Mouse (Mus musculus): ENCODE results near the gene Cdh12. TPM values are rescaled to one million over a fixed set of nuclear protein-coding genes. Genes with fewer than 3 reads are reported as not detected.
"Not testable (repeated sequence)": the region's sequence is repeated elsewhere in the genome, so short reads cannot be mapped to it uniquely, and the experiment has no call there.

The Cdh12 gene
- total RNA-seq, 2 experiments from 2014 or later, result 43.4 to 50.5 TPM

DNA sequence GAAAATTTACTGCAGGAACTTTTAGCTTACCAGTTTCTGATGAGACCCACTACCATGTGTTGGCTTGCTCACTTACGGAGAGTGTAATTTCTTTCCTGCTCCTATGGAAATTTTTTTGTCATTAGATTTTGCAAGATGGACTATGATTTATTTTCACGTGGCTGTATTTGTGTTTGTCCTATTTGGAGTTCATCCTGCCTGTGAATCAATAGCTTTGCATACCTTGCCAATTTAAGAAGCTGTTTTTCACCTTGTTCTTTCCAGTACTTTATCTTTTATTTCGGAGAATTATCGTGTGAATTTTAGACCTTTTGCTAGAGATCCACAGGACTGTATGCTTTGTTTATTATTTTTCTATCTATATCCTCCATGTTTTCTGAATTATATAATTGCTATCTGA, 551.5 kb downstream of the Cdh12 start:
- intact Hi-C loops (cut with DNase I), result no loop called here
- DNase-seq (ENCODE audit: extremely low spot score in 1 of 2, low spot score in 2 of 2), result no peak

DNA sequence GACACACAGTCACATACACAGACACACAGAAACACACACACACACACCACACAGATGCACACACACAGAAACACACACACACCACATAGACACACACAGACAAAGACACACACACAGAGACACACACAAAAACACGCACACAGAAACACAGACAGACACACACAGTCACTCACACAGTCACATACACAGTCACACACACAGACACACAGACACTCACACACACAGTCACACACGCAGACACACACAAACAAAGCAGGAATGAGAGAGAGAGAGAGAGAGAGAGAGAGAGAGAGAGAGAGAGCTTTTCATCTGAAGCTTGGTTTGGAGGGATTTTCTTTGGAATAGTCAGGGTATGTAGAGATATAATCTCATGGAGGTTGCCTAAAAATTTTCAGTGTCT, 558.9 kb downstream of the Cdh12 start:
- intact Hi-C loops (cut with DNase I), result no loop called here

DNA sequence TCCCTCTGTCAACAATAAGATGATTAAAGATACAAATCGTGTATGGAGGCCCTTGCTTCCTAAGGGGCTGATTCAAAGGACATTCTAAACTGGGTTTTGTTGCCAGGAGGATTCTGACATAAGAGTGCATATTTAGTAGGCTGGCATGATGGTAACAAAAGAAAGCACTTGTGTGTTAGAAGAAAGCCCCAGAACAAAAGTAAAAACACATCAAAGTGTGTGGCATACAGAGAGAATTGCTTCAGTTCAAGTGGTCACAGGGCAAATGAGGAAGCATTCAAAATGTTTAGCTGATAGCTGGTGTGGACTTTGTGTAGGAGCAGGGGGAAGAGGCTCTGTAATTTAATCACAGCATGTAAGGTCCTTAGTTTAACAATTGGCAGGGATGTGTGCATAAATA, 559.4 kb downstream of the Cdh12 start:
- DNase-seq (ENCODE audit: extremely low spot score in 1 of 2, low spot score in 2 of 2), result no peak
- intact Hi-C loops (cut with DNase I), result no loop called here

More for the DNA sequence above, 558.9 kb downstream of the Cdh12 start:
- DNase-seq (ENCODE audit: extremely low spot score in 1 of 2, low spot score in 2 of 2), result no peak

DNA sequence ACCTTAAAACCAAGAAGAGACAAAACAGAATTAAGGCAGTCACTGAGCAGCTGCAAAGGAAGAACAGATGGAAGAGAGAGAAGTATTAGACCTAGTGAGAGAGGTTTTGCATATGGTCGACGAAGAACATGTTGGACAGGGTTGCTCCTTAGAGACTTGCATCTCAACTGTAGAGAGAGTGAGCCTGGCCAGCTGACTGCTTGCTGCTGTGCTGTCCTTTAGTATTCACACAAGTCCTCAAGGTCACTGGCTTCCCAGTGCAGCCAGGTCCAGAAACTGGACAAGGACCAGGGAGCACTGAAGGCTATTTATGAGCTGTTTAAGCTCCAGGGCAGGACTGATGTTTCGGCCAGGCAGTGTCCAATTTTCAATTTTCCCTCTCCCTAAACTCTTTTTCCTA, 559.9 kb downstream of the Cdh12 start:
- intact Hi-C loops (cut with DNase I), result no loop called here
- DNase-seq (ENCODE audit: extremely low spot score in 1 of 2, low spot score in 2 of 2), result no peak

DNA sequence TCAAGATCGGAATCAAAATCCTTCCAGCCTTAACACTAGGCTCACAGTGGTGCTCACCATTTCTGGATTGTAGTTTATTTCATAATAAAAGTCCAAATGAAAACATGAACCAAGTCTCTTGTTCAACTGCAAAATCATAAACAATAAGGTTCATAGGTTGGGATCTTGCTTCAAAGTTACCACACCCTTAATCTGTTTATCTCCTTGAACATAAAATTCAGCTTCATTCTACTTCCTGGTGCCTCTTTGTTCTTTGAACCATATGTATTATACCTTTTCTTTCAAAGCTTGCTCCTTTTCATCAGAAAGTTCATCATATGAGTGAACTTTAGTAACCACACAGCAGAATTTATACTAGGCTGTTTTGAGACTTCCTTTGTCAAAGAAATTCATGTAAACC, 614.6 kb downstream of the Cdh12 start:
- intact Hi-C loops (cut with DNase I), result no loop called here

DNA sequence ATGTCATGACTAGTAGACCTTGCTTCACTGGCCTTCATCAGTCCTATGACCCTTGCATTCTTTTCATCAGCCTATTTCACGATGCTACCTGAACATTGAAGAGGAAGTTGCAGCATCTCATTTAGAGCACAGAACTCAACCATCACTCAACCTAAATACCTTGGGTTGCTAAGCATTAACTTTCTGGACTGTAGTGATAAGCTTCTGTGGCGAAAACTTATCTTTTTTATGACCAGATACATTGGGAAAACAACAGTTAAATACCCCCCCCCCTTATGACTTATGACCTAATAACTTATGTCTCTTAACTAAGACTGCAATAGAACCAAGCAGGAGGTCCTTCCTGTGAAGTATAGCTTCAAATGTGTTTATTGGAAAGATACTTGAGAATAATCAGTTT, 620.2 kb downstream of the Cdh12 start:
- intact Hi-C loops (cut with DNase I), result no loop called here
- no peak for DNase-seq (ENCODE audit: extremely low spot score in 1 of 2, low spot score in 2 of 2)

More for the DNA sequence above, 614.6 kb downstream of the Cdh12 start:
- no peak for DNase-seq (ENCODE audit: extremely low spot score in 1 of 2, low spot score in 2 of 2)

DNA sequence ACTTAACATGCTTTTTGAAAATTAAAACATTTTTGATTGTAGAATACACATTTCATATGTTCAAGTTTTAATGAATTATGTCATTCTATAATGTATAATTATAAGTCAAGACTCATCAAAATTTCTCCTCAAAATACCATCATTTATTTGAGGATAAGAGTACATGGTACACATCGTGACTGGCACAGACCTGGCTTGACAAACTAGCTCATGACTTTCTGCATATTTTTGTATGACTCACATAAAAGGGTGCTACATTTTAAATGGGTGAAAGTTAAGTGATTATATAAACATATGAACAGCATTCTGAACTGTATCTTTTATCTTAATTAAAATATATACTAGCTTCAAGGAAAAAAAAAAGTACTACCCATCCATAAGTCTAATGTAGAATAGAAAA, 643.8 kb downstream of the Cdh12 start:
- intact Hi-C loops (cut with DNase I), result no loop called here
- no peak for DNase-seq (ENCODE audit: extremely low spot score in 1 of 2, low spot score in 2 of 2)

DNA sequence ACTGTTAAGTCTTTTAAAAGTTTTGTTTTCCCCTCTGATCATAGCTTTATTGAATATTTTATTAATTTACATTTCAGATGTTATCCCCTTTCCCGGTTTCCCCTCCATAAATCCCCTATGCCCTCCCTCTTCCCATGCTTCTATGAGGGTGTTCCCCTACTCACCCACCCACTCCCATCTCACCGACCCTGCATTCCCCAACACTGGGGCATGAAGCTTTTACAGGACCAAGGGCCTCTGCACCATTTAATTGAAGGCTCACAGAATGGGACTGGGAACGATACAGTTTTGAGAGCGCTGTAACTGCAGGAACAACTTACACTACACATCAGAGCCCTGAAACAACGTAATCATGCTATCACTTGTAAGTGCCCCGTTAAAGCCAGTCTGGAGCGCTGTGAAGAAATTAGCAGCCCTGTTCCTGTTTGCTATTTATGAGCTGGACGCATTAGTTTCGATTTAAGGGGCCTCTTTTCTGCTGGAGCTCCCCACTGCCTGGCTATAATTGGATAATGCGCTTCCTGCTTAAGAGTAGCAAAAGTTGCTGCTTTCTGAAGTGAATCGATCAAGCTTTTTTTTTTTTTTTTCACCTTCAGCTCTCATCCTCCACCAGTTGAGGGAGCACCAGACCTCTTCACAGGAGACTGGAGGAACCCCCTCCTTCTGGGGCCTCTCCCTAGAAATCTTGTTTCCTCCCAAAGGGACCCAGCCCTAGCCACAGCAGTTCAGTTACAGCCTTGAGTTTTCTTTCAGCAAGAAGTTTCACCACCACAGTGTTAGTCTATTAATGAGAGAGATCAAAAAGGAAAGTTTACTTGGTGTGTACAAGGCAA, 660.2 kb downstream of the Cdh12 start:
- intact Hi-C loops (cut with DNase I), result loop anchor here (5.0 kb wide), 1 partner anchor 298 kb away; no protein-coding TSS in a partner anchor
- DNase-seq (ENCODE audit: extremely low spot score in 1 of 2, low spot score in 2 of 2), result no peak

DNA sequence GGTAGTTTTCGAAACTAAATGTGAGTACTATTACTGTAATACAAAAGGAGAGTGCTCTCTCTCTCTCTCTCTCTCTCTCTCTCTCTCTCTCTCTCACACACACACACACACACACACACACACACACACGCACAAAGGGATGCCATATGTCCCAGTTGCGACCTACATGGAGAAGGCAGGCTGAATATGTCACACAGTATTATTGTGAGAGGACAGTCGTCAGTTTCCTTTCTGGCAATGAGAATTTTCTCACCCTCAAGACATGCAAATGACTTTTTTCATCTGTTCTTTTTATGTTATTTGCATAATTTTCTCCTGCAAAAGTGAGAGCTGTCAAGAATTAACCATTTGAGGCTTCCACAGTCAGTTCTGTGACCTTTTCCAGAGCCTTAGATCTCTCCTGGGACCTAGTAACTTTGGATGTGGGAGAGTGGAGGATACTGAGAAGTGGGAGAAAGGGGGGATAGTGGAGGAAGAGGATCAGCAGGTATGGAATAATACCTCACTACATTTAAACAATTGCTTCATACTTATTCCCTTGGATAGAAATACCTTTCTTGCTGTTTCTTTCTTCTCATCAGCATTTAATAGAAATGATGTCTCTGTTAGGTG, 660.9 kb downstream of the Cdh12 start:
- intact Hi-C loops (cut with DNase I), result loop anchor here (5.0 to 10.0 kb wide), 3 partner anchors 287 to 405 kb away; no protein-coding TSS in a partner anchor
- DNase-seq (ENCODE audit: extremely low spot score in 1 of 2, low spot score in 2 of 2), result no peak

DNA sequence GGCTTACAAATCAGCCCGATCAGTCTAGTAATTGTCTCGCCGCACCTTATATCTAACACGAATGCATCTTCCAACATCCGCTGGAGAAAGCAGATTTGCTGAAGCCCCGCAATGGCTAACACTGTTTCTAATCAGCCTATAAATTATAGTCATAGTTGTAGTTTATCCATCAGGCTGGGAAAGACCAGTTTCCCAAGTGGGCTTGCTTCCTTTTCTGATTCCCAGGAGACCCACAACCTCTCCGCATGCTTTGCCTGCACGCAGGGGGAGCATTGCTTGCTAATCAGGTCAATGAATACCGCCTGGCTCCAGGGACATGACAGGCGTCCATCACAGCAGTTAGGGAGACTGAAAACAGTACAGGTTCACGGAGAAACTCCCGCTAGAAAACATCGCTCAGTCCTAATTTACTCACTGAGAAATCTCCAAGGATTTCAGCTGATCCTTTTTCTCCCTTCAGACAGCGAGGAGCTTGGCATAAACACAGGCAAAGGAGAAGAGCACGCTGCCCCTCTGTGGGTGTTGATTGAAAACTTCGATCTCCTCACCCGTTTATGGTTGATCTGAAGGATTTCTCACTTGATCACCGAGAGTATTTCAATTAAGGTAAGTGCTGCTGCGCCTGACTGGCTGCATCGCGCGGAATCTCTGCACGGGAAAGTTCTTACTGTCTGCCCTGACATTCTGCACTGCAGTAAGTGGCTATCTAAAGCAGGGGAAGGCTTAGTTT, 662.0 kb downstream of the Cdh12 start:
- DNase-seq (ENCODE audit: extremely low spot score in 1 of 2, low spot score in 2 of 2), result peak in 1 of 2 experiments; percentile 12
- intact Hi-C loops (cut with DNase I), result loop anchor here (5.0 to 10.0 kb wide), 2 partner anchors 286 to 404 kb away; no protein-coding TSS in a partner anchor

DNA sequence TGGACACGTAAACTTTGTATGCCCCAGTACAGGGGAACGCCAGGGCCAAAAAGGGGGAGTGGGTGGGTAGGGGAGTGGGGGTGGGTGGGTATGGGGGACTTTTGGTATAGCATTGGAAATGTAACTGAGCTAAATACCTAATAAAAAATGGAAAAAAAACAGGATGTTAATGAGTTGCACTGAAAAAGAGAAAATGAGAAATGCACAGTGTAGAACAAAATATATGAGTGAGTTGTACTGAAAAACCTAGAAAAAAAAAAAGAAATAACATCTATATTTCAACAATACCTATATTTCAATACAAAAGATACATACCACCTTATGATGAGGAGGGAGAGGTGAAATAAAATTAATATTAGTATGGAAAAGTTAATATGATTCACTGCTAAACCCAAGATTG, 665.7 kb downstream of the Cdh12 start:
- intact Hi-C loops (cut with DNase I), result loop anchor here (5.0 to 10.0 kb wide), 2 partner anchors 283 to 400 kb away; no protein-coding TSS in a partner anchor
- not testable (repeated sequence) for DNase-seq (ENCODE audit: extremely low spot score in 1 of 2, low spot score in 2 of 2)

DNA sequence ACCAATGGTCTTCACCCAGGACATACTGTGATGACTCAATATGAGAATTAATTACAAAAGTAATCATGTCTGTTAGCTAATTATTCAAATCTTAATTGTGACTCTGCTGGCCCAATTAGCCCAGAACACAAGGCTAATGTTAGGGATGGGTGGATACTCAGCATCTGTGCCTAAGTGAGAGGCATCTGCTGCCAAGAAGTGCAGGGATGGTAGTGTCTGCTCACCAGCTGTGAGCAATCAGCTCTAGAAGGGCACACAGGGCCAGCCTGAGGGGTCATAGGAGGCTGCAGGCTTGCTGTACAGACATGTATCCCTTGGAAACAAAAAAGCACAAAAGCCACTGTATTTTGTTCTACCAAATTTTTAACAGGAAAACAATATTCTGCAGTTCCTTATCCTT, 681.6 kb downstream of the Cdh12 start:
- no peak for DNase-seq (ENCODE audit: extremely low spot score in 1 of 2, low spot score in 2 of 2)

DNA sequence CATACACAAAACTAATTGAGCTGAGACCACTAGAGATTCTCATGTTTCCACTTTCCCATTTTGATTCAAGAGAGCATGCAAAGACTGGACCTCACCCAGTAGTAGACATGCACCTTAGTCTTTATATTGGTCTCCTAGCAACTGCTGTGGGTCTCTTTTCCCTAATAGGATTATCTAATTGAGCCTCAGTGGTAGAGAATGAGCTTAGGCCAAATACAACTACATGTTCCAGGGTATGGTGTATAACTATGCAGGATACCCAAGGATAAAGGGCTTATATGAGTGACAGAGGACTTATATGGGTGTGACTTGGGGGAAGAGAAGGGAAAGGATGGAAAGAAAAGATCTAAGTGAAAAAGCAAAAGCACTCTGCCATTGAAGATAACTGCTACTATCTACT, 683.9 kb downstream of the Cdh12 start:
- intact Hi-C loops (cut with DNase I), result no loop called here
- no peak for DNase-seq (ENCODE audit: extremely low spot score in 1 of 2, low spot score in 2 of 2)

More for the DNA sequence above, 681.6 kb downstream of the Cdh12 start:
- intact Hi-C loops (cut with DNase I), result no loop called here

DNA sequence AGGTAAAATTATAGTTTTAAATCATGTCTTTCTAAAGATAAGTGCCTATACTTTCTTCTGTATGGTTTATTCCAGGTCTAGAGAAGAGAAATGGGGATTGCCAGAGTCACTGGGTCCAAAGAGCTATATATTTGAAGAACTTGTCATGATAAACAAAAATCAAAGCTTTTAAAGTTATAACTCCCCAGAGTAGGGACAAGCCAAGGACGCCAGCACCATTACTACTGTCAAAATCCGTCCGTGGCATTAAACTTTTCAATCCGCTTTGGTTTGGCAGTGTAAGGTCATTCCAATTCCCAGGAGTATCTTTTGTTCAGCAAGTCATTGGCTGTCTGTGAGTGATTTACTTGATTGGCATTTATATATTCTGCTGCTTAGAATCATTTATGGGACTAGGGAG, 697.8 kb downstream of the Cdh12 start:
- intact Hi-C loops (cut with DNase I), result no loop called here
- DNase-seq (ENCODE audit: extremely low spot score in 1 of 2, low spot score in 2 of 2), result no peak

DNA sequence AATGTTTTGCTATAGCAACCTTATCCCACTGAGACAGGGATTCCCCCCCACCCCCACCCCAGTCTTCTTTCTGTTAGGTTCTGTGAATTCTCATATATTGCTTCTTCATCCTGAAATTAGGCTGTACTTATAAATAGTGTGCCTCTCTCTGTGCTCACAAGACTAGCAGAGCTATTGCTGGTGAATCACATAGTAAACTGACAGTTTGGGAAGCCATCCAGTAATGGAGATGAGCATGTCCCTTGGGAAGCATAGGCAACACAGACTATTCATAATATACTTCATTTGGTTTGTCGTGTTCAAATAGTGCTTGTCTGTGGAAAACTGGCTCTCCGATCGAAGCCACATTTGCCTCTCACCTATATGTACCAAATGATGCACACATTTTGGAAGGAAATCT, 704.5 kb downstream of the Cdh12 start:
- intact Hi-C loops (cut with DNase I), result no loop called here

DNA sequence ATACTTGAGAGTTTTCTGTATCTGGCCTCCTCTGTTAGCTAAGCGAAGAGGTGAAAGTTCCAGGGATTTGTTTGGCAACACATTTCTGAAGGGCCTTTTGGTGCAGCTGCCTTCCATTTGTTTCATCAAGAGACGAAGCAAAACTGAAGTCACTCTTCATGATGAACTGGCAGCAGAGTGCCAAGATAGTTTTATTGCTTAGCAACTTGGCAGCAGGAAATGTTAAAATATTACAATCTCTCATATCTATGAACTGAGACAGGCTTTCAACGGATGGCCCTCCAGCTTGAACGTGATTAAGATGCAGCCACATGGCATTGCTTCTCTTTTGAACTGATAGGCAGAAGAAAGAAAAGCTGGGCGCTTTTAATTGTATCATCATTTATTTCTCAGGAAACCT, 730.7 kb downstream of the Cdh12 start:
- DNase-seq (ENCODE audit: extremely low spot score in 1 of 2, low spot score in 2 of 2), result peak in 1 of 2 experiments; percentile 16

More for the DNA sequence above, 704.5 kb downstream of the Cdh12 start:
- no peak for DNase-seq (ENCODE audit: extremely low spot score in 1 of 2, low spot score in 2 of 2)

DNA sequence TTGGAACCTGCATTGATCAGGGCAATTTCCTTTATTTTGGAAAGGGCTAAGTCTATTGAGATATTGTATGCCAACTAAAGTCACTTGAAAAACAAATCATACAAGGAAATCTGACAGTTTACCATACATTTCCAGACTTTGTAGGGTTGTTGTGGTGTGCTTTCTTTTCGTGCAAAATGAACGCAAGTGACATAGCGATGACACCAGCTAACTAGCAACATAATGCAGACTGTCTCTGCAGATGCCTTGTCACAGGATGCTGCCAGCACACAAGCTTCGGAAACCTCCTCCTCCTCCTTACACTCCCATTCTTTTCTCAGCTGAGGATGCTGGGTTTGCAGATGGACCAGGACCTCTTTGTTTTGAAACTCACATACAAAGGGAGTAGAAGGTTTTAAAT, 731.1 kb downstream of the Cdh12 start:
- DNase-seq (ENCODE audit: extremely low spot score in 1 of 2, low spot score in 2 of 2), result no peak

More for the DNA sequence above, 730.7 kb downstream of the Cdh12 start:
- intact Hi-C loops (cut with DNase I), result no loop called here

DNA sequence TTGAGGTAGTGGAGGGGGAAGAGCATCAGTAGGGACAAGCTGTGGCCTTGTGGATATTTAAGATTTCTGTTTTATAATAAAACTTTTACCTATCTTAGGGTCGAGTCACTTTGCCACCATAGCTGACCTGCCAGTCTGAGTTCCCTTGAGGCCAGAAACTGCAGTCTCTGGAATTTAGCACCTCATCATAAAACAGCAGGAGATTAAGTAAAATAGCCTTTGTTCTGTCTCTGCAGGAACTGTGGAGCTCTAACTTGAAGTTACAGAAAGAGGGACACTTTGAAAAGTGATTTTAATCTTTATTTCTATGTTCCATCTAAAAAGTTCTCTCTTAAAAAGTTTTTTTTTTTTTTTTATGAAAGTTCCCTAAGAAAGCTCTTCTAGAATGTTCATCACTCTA, 736.7 kb downstream of the Cdh12 start:
- intact Hi-C loops (cut with DNase I), result no loop called here
- no peak for DNase-seq (ENCODE audit: extremely low spot score in 1 of 2, low spot score in 2 of 2)

More for the DNA sequence above, 731.1 kb downstream of the Cdh12 start:
- intact Hi-C loops (cut with DNase I), result no loop called here

DNA sequence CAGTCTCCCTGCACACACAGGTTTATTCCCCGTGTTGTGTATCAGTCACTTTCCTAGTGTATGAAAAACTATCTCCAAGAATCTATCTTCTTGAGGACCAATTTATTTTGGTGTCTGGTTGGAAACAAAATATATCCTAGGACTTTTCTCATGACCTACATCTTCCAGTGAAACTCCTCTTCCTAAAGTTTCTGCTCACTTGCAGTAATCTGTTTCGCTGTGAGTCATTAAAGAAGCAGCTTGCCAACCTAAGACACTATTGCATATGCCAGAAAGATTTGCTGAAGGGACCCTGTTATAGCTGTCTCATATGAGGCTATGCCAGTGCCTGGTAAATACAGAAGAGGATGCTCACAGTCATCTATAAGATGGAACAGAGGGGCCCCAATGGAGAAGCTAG, 761.0 kb downstream of the Cdh12 start:
- intact Hi-C loops (cut with DNase I); DNase-seq (ENCODE audit: extremely low spot score in 1 of 2, low spot score in 2 of 2): not testable (repeated sequence)

All from left cerebral cortex, postnatal 10 days (tissue).